Comparison of ENCODE assay signal across 13 mouse cellular contexts in the genomic region with DNA sequence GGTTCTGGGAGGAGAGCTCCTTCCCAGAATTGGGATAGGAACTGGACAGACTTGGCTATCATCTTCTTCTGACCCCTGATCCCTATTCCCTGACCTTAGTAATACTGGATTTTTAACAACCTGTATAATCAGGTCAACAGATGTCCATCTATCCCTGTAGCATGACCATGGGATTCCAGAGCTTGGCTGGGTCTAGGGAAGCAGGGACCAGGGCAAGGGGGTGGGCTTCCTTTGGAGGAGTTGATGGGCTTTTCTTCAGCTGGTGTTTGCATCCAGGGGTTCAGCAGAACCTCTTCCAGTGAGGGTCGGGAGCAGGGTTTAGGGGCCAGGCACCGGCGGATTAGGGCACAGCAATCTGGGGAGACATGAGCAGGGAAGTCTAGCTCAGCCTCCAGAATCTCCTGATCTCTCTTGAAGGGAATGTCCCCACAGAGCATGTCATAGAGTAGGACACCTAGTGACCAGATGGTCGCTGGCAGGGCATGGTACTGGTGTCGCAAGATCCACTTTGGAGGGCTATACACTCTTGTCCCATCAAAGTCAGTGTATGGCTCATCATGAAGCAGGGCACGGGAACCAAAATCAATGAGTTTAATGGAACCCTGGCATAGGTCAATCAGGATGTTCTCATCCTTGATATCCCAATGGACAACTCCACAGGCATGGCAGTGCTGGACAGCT. TPM values are rescaled to one million over a fixed set of nuclear protein-coding genes. Genes with fewer than 3 reads are reported as not detected.
A peak's percentile ranks its signal among the peaks of the same experiment; 100 is the strongest.
DNase-seq lines count a peak whose midpoint lies in the region; ATAC-seq and TF ChIP-seq lines count a peak whose summit lies in the region.
"Not testable (repeated sequence)": the region's sequence is repeated elsewhere in the genome, so short reads cannot be mapped to it uniquely, and the experiment has no call there.
"Had no signal": no experiment of that assay in that cellular context is flagged by ENCODE, and none has a peak within 500 bp of the region (broad histone marks: within the 10 kb centered on the region; RNA-seq: fewer than 3 reads in every experiment).

No protein-coding gene starts in this region.

- not testable (repeated sequence) for H3K27ac ChIP-seq in forebrain, embryonic 12.5 days; heart, embryonic 14.5 days (replicated peaks in 1 of 2; ENCODE audit: control insufficient read depth in 1 of 2, insufficient read depth in 1 of 2, low read depth in 2 of 2, low read length in 2 of 2); hindbrain, embryonic 16.5 days (ENCODE audit: low read depth, low read length); limb, embryonic 11.5 days (replicated peaks; ENCODE audit: low read depth, low read length); liver, postnatal 0 days (ENCODE audit: low read depth); midbrain, embryonic 13.5 days; neural tube, embryonic 15.5 days (replicated peaks)

- TF ChIP-seq CTCF in liver, postnatal 0 days (IDR thresholded peaks at IDR 0.05; ENCODE audit: low read depth) = not testable (repeated sequence)

- not testable (repeated sequence) for H3K9ac ChIP-seq in forebrain, embryonic 12.5 days; heart, embryonic 14.5 days (ENCODE audit: low read length); hindbrain, embryonic 16.5 days (ENCODE audit: low read depth, low read length); limb, embryonic 11.5 days (ENCODE audit: low read length); liver, postnatal 0 days (replicated peaks); midbrain, embryonic 13.5 days (replicated peaks); neural tube, embryonic 15.5 days (replicated peaks)

- H3K9me3 ChIP-seq in forebrain, embryonic 12.5 days; heart, embryonic 14.5 days (ENCODE audit: control insufficient read depth, low read length); hindbrain, embryonic 16.5 days (ENCODE audit: control insufficient read depth, low read length); limb, embryonic 11.5 days (ENCODE audit: control insufficient read depth, low read length); liver, postnatal 0 days (ENCODE audit: low read length); midbrain, embryonic 13.5 days; neural tube, embryonic 15.5 days (replicated peaks): not testable (repeated sequence)

- ATAC-seq in cerebellum, adult (ENCODE audit: insufficient number of reproducible peaks, low FRiP score, low TSS enrichment) = peak; percentile 67
- ATAC-seq in forebrain, embryonic 12.5 days (ENCODE audit: low FRiP score) = peak; percentile 47
- peak; percentile 51 for ATAC-seq in heart, embryonic 14.5 days (ENCODE audit: insufficient number of reproducible peaks, insufficient read depth, low FRiP score, low read depth)
- peak; percentile 55 for ATAC-seq in hindbrain, embryonic 16.5 days
- ATAC-seq in limb, embryonic 11.5 days (ENCODE audit: insufficient number of reproducible peaks, low FRiP score, low TSS enrichment, low read depth) = peak; percentile 74
- ATAC-seq in liver, postnatal 0 days = peak; percentile 7; the same call in 1 of the 2 replicates
- peak; percentile 65 for ATAC-seq in midbrain, embryonic 13.5 days
- ATAC-seq in neural tube, embryonic 15.5 days (ENCODE audit: low FRiP score) = peak; percentile 56

- H3K4me1 ChIP-seq in forebrain, embryonic 12.5 days; heart, embryonic 14.5 days (ENCODE audit: control insufficient read depth in 2 of 2, insufficient read depth in 2 of 2, low read length in 2 of 2); hindbrain, embryonic 16.5 days (ENCODE audit: control insufficient read depth, insufficient read depth, low read depth, low read length); limb, embryonic 11.5 days (ENCODE audit: control insufficient read depth, insufficient read depth, low read length); liver, postnatal 0 days (ENCODE audit: insufficient read depth); midbrain, embryonic 13.5 days (replicated peaks); neural tube, embryonic 15.5 days: not testable (repeated sequence)

- no CpG with 5 or more reads among the region's 6 CpGs for WGBS in forebrain, embryonic 12.5 days
- WGBS in heart, embryonic 14.5 days = no CpG with 5 or more reads among the region's 6 CpGs
- WGBS in hindbrain, embryonic 16.5 days = no CpG with 5 or more reads among the region's 6 CpGs
- no CpG with 5 or more reads among the region's 6 CpGs for WGBS in limb, embryonic 11.5 days
- WGBS in liver, postnatal 0 days (ENCODE audit: insufficient replicate concordance) = no CpG with 5 or more reads among the region's 6 CpGs
- WGBS in midbrain, embryonic 13.5 days = no CpG with 5 or more reads among the region's 6 CpGs
- no CpG with 5 or more reads among the region's 6 CpGs for WGBS in neural tube, embryonic 15.5 days

- H3K4me3 ChIP-seq in forebrain, embryonic 12.5 days (replicated peaks); heart, embryonic 14.5 days (ENCODE audit: control insufficient read depth in 1 of 2, insufficient read depth in 1 of 2, low read depth in 1 of 2, low read length in 2 of 2); hindbrain, embryonic 16.5 days (ENCODE audit: low read length); limb, embryonic 11.5 days (ENCODE audit: low read depth, low read length); liver, postnatal 0 days (ENCODE audit: low read depth, low read length); midbrain, embryonic 13.5 days (replicated peaks); neural tube, embryonic 15.5 days (replicated peaks): not testable (repeated sequence)

- not testable (repeated sequence) for H3K4me2 ChIP-seq in forebrain, embryonic 12.5 days; heart, embryonic 14.5 days (ENCODE audit: low read length); hindbrain, embryonic 16.5 days (ENCODE audit: low read length); limb, embryonic 11.5 days (ENCODE audit: low read depth, severe bottlenecking); liver, postnatal 0 days (ENCODE audit: low read depth, low read length); midbrain, embryonic 13.5 days (replicated peaks); neural tube, embryonic 15.5 days

- not testable (repeated sequence) for H3K36me3 ChIP-seq in forebrain, embryonic 12.5 days (replicated peaks); heart, embryonic 14.5 days (ENCODE audit: control insufficient read depth, insufficient read depth, low read length); hindbrain, embryonic 16.5 days (ENCODE audit: control insufficient read depth, insufficient read depth, low read length); limb, embryonic 11.5 days (ENCODE audit: control insufficient read depth, insufficient read depth, low read length); liver, postnatal 0 days (replicated peaks; ENCODE audit: insufficient read depth, low read length); midbrain, embryonic 13.5 days; neural tube, embryonic 15.5 days

- H3K27me3 ChIP-seq in forebrain, embryonic 12.5 days; heart, embryonic 14.5 days (ENCODE audit: control insufficient read depth, insufficient read depth, low read length); hindbrain, embryonic 16.5 days (replicated peaks; ENCODE audit: control insufficient read depth, insufficient read depth, low read length); limb, embryonic 11.5 days (ENCODE audit: control insufficient read depth, insufficient read depth, low read length); liver, postnatal 0 days (ENCODE audit: insufficient read depth, low read length); midbrain, embryonic 13.5 days; neural tube, embryonic 15.5 days (replicated peaks): not testable (repeated sequence)

- DNase-seq in limb, embryonic 11.5 days (ENCODE audit: low spot score); liver, postnatal 0 days: not testable (repeated sequence)

- TF ChIP-seq EP300 in liver, postnatal 0 days (IDR thresholded peaks at IDR 0.05; ENCODE audit: low read depth) = not testable (repeated sequence)

RNA-seq across cellular contexts. Expression of a gene that starts 58.1 kb away (rescaled TPM):
- not detected in 2 replicates for polyA plus RNA-seq in forebrain, embryonic 12.5 days (2016; fragmentation: Nextera tagmentation; extraction: Ambion mirVana)
- polyA plus RNA-seq in heart, embryonic 14.5 days (2014; fragmentation: Nextera tagmentation; extraction: Ambion mirVana) = 0.18 and 0.39 TPM in 2 replicates
- 0.33 TPM in 1 of 2 replicates, not detected in the other for polyA plus RNA-seq in hindbrain, embryonic 16.5 days (2015; fragmentation: Nextera tagmentation; extraction: Ambion mirVana)
- not detected in 2 replicates for polyA plus RNA-seq in limb, embryonic 11.5 days (2014; fragmentation: Nextera tagmentation; extraction: Ambion mirVana)
- not detected in 2 replicates for polyA plus RNA-seq in liver, postnatal 0 days (2015; fragmentation: Nextera tagmentation; extraction: Ambion mirVana)
- polyA plus RNA-seq in midbrain, embryonic 13.5 days (2015; fragmentation: Nextera tagmentation; extraction: Ambion mirVana) = not detected in 2 replicates
- 0.38 TPM in 1 of 2 replicates, not detected in the other for polyA plus RNA-seq in neural tube, embryonic 15.5 days (2015; fragmentation: Nextera tagmentation; extraction: Ambion mirVana)
- polyA plus RNA-seq: activated CD4-positive, CD25-positive, alpha-beta regulatory T cell, adult 4 months; kidney, adult 2 months; limb, embryonic 14.5 days; macrophage; small intestine, adult 2 months had no signal

Comparison
In these comparisons a context has a peak if more than half of its experiments do, and no peak if none do; other contexts are left out.
1. ATAC-seq: peak in every context shown above with its lines; median percentile 74 in limb, embryonic 11.5 days; 67 in cerebellum, adult; 65 in midbrain, embryonic 13.5 days; 56 in neural tube, embryonic 15.5 days; 55 in hindbrain, embryonic 16.5 days; 51 in heart, embryonic 14.5 days; 47 in forebrain, embryonic 12.5 days; 7 in liver, postnatal 0 days.